Mouse (Mus musculus) kidney, postnatal 0 days (tissue): ENCODE data around the gene Dnttip1. TPM values are rescaled to one million over a fixed set of nuclear protein-coding genes. Genes with fewer than 3 reads are reported as not detected.
A peak's percentile ranks its signal among the peaks of the same experiment; 100 is the strongest.
"Not testable (repeated sequence)": the region's sequence is repeated elsewhere in the genome, so short reads cannot be mapped to it uniquely, and the experiment has no call there.

Experiments used
- ATAC-seq: fragments of 200-750 bp; cut with Nextera tagmentation; replicated peaks from 2 replicates; pipeline ENCODE4 v1.8.0; 2017; ENCODE audit warnings: low read depth, moderate number of reproducible peaks, moderate TSS enrichment, moderate library complexity; ENCODE audit not compliant: low FRiP score
- DNase-seq: peaks from one replicate; pipeline ENCODE4 v3.0.0-alpha.2; 2016; ENCODE audit warnings: low spot score
- H3K27ac ChIP-seq: fragments of 300-500 bp; sonication (generic); 2 replicates; pipeline ENCODE4 v1.5.1; 2014; ENCODE audit warnings: mild to moderate bottlenecking
- H3K27me3 ChIP-seq: fragments of 300-500 bp; sonication (generic); 2 replicates; pipeline ENCODE4 v1.6.1; 2014; ENCODE audit warnings: low read length, mixed read lengths; ENCODE audit not compliant: insufficient read depth
- H3K36me3 ChIP-seq: fragments of 300-500 bp; sonication (generic); 2 replicates; pipeline ENCODE4 v1.6.1; 2014; ENCODE audit warnings: low read length, mixed read lengths; ENCODE audit not compliant: insufficient read depth
- H3K4me1 ChIP-seq: fragments of 300-500 bp; sonication (generic); replicated peaks from 2 replicates; pipeline ENCODE4 v1.6.1; 2014; ENCODE audit warnings: antibody characterized with exemption, low read length, mixed read lengths; ENCODE audit not compliant: insufficient read depth
- H3K4me2 ChIP-seq: fragments of 300-500 bp; sonication (generic); 2 replicates; pipeline ENCODE4 v1.6.1; 2014; ENCODE audit warnings: mild to moderate bottlenecking, low read length, moderate library complexity, mixed read lengths
- H3K4me3 ChIP-seq: fragments of 300-500 bp; sonication (generic); replicated peaks from 2 replicates; pipeline ENCODE4 v1.5.1; 2014; ENCODE audit warnings: low read depth, low read length
- H3K9ac ChIP-seq: fragments of 300-500 bp; sonication (generic); 2 replicates; pipeline ENCODE4 v1.6.1; 2014; ENCODE audit warnings: low read depth, low read length
- H3K9me3 ChIP-seq: fragments of 300-500 bp; sonication (generic); replicated peaks from 2 replicates; pipeline ENCODE4 v1.6.1; 2016; ENCODE audit warnings: low read length, inconsistent platforms, mixed read lengths
- CTCF ChIP-seq: IDR thresholded peaks from 2 replicates; pipeline ENCODE4 v1.5.1; 2016; ENCODE audit warnings: antibody characterized with exemption, low read depth, mild to moderate bottlenecking, moderate library complexity
- WGBS: fragments of 180-500 bp; shearing (Covaris S2); extraction: QIAGEN DNeasy Blood & Tissue Kit; methylation state at CpG from one replicate; pipeline ENCODE4 v1.1.7; 2014; 5-methylcytosine and 5-hydroxymethylcytosine counted together
- polyA plus RNA-seq: library from polyadenylated mRNA; unstranded; fragments of >200 nt; fragmentation: Nextera tagmentation; extraction: Ambion mirVana; gene quantifications from 2 replicates; pipeline ENCODE4 v1.2.1, GENCODE M21; 2015

The Dnttip1 gene
- polyA plus RNA-seq, 1 experiment from 2014 or later: 58.5 TPM

GRCm38 (mm10) chr2:164793236-164793635 is 47.5 kb downstream of the Dnttip1 start:
- H3K36me3 ChIP-seq: peaks cover 46% of the 10 kb centered on the region
- ATAC-seq (no peak; the same call in 1 of the 2 replicates), DNase-seq (peak; percentile 55)
- H3K9me3 ChIP-seq: no peaks in the 10 kb centered on the region
- H3K27ac ChIP-seq: no peak overlapping the region
- no peaks in the 10 kb centered on the region; the same call in 1 of the 2 replicates for H3K4me1 ChIP-seq
- H3K4me2 ChIP-seq: no peak overlapping the region
- H3K27me3 ChIP-seq: no peaks in the 10 kb centered on the region
- peak; percentile 72 for TF ChIP-seq CTCF
- no peak overlapping the region for H3K4me3 ChIP-seq
- H3K9ac ChIP-seq: no peak overlapping the region
- 71% methylated on average over 3 of the region's 3 CpGs for WGBS

GRCm38 (mm10) chr2:164793772-164794171 is 48.0 kb downstream of the Dnttip1 start:
- DNase-seq (peak; percentile 36), ATAC-seq (no peak)
- 93% methylated on average over 2 of the region's 2 CpGs for WGBS
- H3K4me3 ChIP-seq: no peak overlapping the region
- peaks cover 46% of the 10 kb centered on the region for H3K36me3 ChIP-seq
- no peaks in the 10 kb centered on the region for H3K4me1 ChIP-seq
- no peaks in the 10 kb centered on the region for H3K27me3 ChIP-seq
- H3K4me2 ChIP-seq: no peak overlapping the region
- H3K9me3 ChIP-seq: no peaks in the 10 kb centered on the region
- H3K27ac ChIP-seq: no peak overlapping the region
- H3K9ac ChIP-seq: no peak overlapping the region
- TF ChIP-seq CTCF: peak; percentile 24; the same call in 1 of the 2 replicates

- no peaks in the 10 kb centered on the region for H3K4me1 ChIP-seq
- peaks cover 46% of the 10 kb centered on the region for H3K36me3 ChIP-seq
- peak; percentile 91 for TF ChIP-seq CTCF
- no peaks in the 10 kb centered on the region for H3K9me3 ChIP-seq
- WGBS: 31% methylated on average over 5 of the region's 5 CpGs
- DNase-seq: peak; percentile 91
- H3K4me2 ChIP-seq: no peak overlapping the region
- no peak overlapping the region for H3K9ac ChIP-seq
- peak; percentile 44; the same call in 1 of the 2 replicates for ATAC-seq
- H3K27ac ChIP-seq: no peak overlapping the region
- H3K27me3 ChIP-seq: no peaks in the 10 kb centered on the region
- H3K4me3 ChIP-seq: no peak overlapping the region
Observed at GRCm38 (mm10) chr2:164794293-164794692, 48.5 kb downstream of the Dnttip1 start.

GRCm38 (mm10) chr2:164795868-164796267 is 50.1 kb downstream of the Dnttip1 start:
- Histone ChIP-seq H3K9me3 (no peaks in the 10 kb centered on the region), H3K36me3 (peaks cover 44% of the 10 kb centered on the region), H3K27ac (no peak overlapping the region), H3K9ac (no peak overlapping the region), H3K4me2 (no peak overlapping the region), H3K27me3 (no peaks in the 10 kb centered on the region), H3K4me3 (no peak overlapping the region), H3K4me1 (no peaks in the 10 kb centered on the region)
- DNase-seq (no peak), ATAC-seq (no peak)
- TF ChIP-seq CTCF: no peak
- WGBS: 82% methylated on average over 4 of the region's 4 CpGs

GRCm38 (mm10) chr2:164798554-164798953 is 52.8 kb downstream of the Dnttip1 start:
- H3K27ac ChIP-seq, H3K4me3 ChIP-seq, H3K27me3 ChIP-seq, H3K4me2 ChIP-seq, H3K4me1 ChIP-seq, H3K9ac ChIP-seq, ATAC-seq, H3K9me3 ChIP-seq: not testable (repeated sequence)
- peaks cover 29% of the 10 kb centered on the region for H3K36me3 ChIP-seq
- peak; percentile 58 for TF ChIP-seq CTCF
- DNase-seq: peak; percentile 43
- 74% methylated on average over 5 of the region's 6 CpGs for WGBS

- Histone ChIP-seq H3K9me3 (no peaks in the 10 kb centered on the region), H3K4me2 (no peak overlapping the region), H3K4me3 (no peak overlapping the region), H3K4me1 (0 out of 2 replicates have a peak, but pooled peaks cover 14% of the 10 kb centered on the region), H3K36me3 (peaks cover 24% of the 10 kb centered on the region), H3K27ac (0 out of 2 replicates have a peak overlapping the region, but pooled peaks have one; percentile 8), H3K9ac (no peak overlapping the region), H3K27me3 (no peaks in the 10 kb centered on the region)
- no peak for DNase-seq
- ATAC-seq: no peak
- 82% methylated on average over 13 of the region's 13 CpGs for WGBS
- no peak for TF ChIP-seq CTCF
Observed at GRCm38 (mm10) chr2:164800252-164801004, 54.6 kb downstream of the Dnttip1 start.
